Mouse (Mus musculus): Measurements from ENCODE around the gene Supt7l.
"Not testable (repeated sequence)": the region's sequence is repeated elsewhere in the genome, so short reads cannot be mapped to it uniquely, and the experiment has no call there.

Gene Supt7l

GRCm38 (mm10) chr5:31527707-31528106 lies at the start of gene Supt7l:
TSS of gene Supt7l (minus strand) at chr5:31527807.
- DNase-seq = not testable (repeated sequence)

GRCm38 (mm10) chr5:31576539-31576975 lies 49.0 kb upstream of the Supt7l start:
- DNase-seq = peak; percentile 54

- DNase-seq = no peak
Observed at GRCm38 (mm10) chr5:31573722-31574121, 46.1 kb upstream of the Supt7l start.

GRCm38 (mm10) chr5:31571023-31571608 lies 43.5 kb upstream of the Supt7l start:
- peak; percentile 76 for DNase-seq

- no peak for DNase-seq
Observed at GRCm38 (mm10) chr5:31567951-31568657, 40.5 kb upstream of the Supt7l start.

GRCm38 (mm10) chr5:31566457-31566856 lies 38.9 kb upstream of the Supt7l start:
- no peak for DNase-seq

GRCm38 (mm10) chr5:31566026-31566425 lies 38.4 kb upstream of the Supt7l start:
- DNase-seq = no peak

- no peak for DNase-seq
Observed at GRCm38 (mm10) chr5:31564976-31565375, 37.4 kb upstream of the Supt7l start.

GRCm38 (mm10) chr5:31563905-31564304 lies 36.3 kb upstream of the Supt7l start:
- no peak for DNase-seq

GRCm38 (mm10) chr5:31563496-31563895 lies 35.9 kb upstream of the Supt7l start:
- peak; percentile 87 for DNase-seq

GRCm38 (mm10) chr5:31562036-31562666 lies 34.5 kb upstream of the Supt7l start:
- peak; percentile 82 for DNase-seq

GRCm38 (mm10) chr5:31560352-31560751 lies 32.7 kb upstream of the Supt7l start:
- DNase-seq = no peak

- no peak for DNase-seq
Observed at GRCm38 (mm10) chr5:31559401-31559800, 31.8 kb upstream of the Supt7l start.

GRCm38 (mm10) chr5:31535228-31535627 lies 7.6 kb upstream of the Supt7l start:
- DNase-seq = no peak

GRCm38 (mm10) chr5:31528560-31528959 lies 953 bp upstream of the Supt7l start:
- no peak for DNase-seq

GRCm38 (mm10) chr5:31527117-31527680 lies 408 bp downstream of the Supt7l start:
- DNase-seq = no peak

- DNase-seq = peak; percentile 85
Observed at GRCm38 (mm10) chr5:31526354-31527116, 1.1 kb downstream of the Supt7l start, which contains the start of gene Slc4a1ap. TSS of gene Slc4a1ap (plus strand) at chr5:31526995.

GRCm38 (mm10) chr5:31520556-31520955 lies 7.1 kb downstream of the Supt7l start:
- no peak for DNase-seq

GRCm38 (mm10) chr5:31512481-31512880 lies 15.1 kb downstream of the Supt7l start:
- no peak for DNase-seq

GRCm38 (mm10) chr5:31504843-31505242 lies 22.8 kb downstream of the Supt7l start:
- DNase-seq = no peak

- DNase-seq = peak; percentile 93
Observed at GRCm38 (mm10) chr5:31494513-31495297, 32.9 kb downstream of the Supt7l start, which contains the start of gene Gpn1. TSS of gene Gpn1 (plus strand) at chr5:31494741.

- no peak for DNase-seq
Observed at GRCm38 (mm10) chr5:31492031-31492430, 35.6 kb downstream of the Supt7l start.
